ENCODE assay signal across 37 mouse cellular contexts in the genomic region with DNA sequence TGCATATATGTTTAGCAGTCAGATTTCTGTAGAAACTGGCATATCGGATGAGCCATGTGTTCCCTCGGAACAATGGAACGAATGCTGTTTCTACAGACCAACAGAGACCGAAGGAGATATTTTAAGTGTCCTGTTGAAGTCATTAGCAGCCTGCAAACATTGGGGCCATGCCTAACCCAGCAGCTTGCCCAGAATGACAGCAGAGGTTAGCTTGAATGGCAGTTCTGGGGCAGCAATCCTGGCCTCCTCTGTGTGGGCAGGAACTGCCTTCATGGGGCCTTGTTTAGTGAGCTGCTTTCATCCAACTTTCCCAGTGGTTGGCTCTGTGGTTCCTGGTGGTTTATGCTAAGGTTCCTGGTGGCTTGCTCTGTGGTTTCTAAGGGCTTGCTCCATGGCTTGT. TPM values are rescaled to one million over a fixed set of nuclear protein-coding genes. Genes with fewer than 3 reads are reported as not detected.
"Had no signal": no experiment of that assay in that cellular context is flagged by ENCODE, and none has a peak within 500 bp of the region (broad histone marks: within the 10 kb centered on the region; RNA-seq: fewer than 3 reads in every experiment).

No protein-coding gene starts in this region.

- H3K27ac ChIP-seq: limb, embryonic 10.5 days; limb, embryonic 12.5 days; limb, embryonic 13.5 days; limb, embryonic 15.5 days; liver, embryonic 12.5 days; liver, embryonic 13.5 days; liver, embryonic 14.5 days; liver, embryonic 15.5 days; lung, embryonic 15.5 days; macrophage; midbrain, embryonic 10.5 days; midbrain, embryonic 12.5 days; midbrain, embryonic 13.5 days; midbrain, embryonic 15.5 days; neural tube, embryonic 12.5 days; neural tube, embryonic 13.5 days had no signal

- DNase-seq: left cerebral cortex, postnatal 4 days; liver; liver, embryonic 13.5 days; liver, postnatal 0 days; lung, adult 18-20 months; lung, adult 2 months; lung, embryonic 14.5 days; lung, postnatal 10 days; lung, postnatal 14 days; lung, postnatal 36 days; lung, postnatal 4 days; midbrain, embryonic 14.5 days had no signal

- H3K4me3 ChIP-seq: limb, embryonic 10.5 days; limb, embryonic 12.5 days; limb, embryonic 13.5 days; limb, embryonic 15.5 days; liver, embryonic 12.5 days; liver, embryonic 13.5 days; liver, embryonic 15.5 days; lung, embryonic 15.5 days; megakaryocyte, embryonic 14.5 days; midbrain, embryonic 10.5 days; midbrain, embryonic 12.5 days; midbrain, embryonic 13.5 days; midbrain, embryonic 15.5 days; myocyte; neural tube, embryonic 12.5 days; neural tube, embryonic 13.5 days had no signal

RNA-seq across cellular contexts. Expression of a gene that starts 24.4 kb away (rescaled TPM):
- total RNA-seq: liver, adult 2 months; megakaryocyte progenitor cell, adult 5-6 weeks; megakaryocyte, adult 5-6 weeks; megakaryocyte-erythroid progenitor cell, adult 5-6 weeks; monocyte, adult 5-6 weeks had no signal

RNA-seq across cellular contexts. Expression of a gene that starts 34.9 kb away (rescaled TPM):
- total RNA-seq: megakaryocyte-erythroid progenitor cell, adult 5-6 weeks; monocyte, adult 5-6 weeks had no signal

RNA-seq across cellular contexts. Expression of a gene that starts 54.5 kb away (rescaled TPM):
- total RNA-seq: left cerebral cortex, postnatal 14 days; left cerebral cortex, postnatal 25 days; left cerebral cortex, postnatal 36 days; left cerebral cortex, postnatal 4 days; liver, adult 2 months; megakaryocyte progenitor cell, adult 5-6 weeks; megakaryocyte-erythroid progenitor cell, adult 5-6 weeks; monocyte, adult 5-6 weeks had no signal
